Mouse (Mus musculus): ENCODE results near the gene Car3. TPM values are rescaled to one million over a fixed set of nuclear protein-coding genes. Genes with fewer than 3 reads are reported as not detected.
"Not testable (repeated sequence)": the region's sequence is repeated elsewhere in the genome, so short reads cannot be mapped to it uniquely, and the experiment has no call there.

Car3 gene
- 1,000 to 10,000 TPM in 1 of 2 experiments, 100 to 1,000 TPM in 1; 478 to 2,131 TPM for total RNA-seq (2021)
- long read RNA-seq, experiment 1, transcript Car3-202 (2 exons, 1,395 nt) = minor isoform, 9 of 1,540 reads
- long read RNA-seq, experiment 1, transcript Car3-201 (7 exons, 1,679 nt) = major isoform, 1,463 of 1,540 reads
- long read RNA-seq, experiment 1, partial matches to known transcripts = 47 of 1,540 reads
- long read RNA-seq, experiment 1, other reads (novel, unspliced or antisense) = 20 of 1,540 reads
- long read RNA-seq, experiment 2, transcript Car3-201 (7 exons, 1,679 nt) = major isoform, 7,183 of 7,564 reads
- long read RNA-seq, experiment 2, transcript Car3-202 (2 exons, 1,395 nt) = minor isoform, 9 of 7,564 reads
- long read RNA-seq, experiment 2, partial matches to known transcripts = 268 of 7,564 reads
- long read RNA-seq, experiment 2, other reads (novel, unspliced or antisense) = 100 of 7,564 reads

GRCm38 (mm10) chr3:14863022-14863711 is at the start of gene Car3:
Gene Car3 (plus strand): TSS chr3:14863512.
- intact Hi-C loops (cut with DNase I) = loop anchor here (5.0 kb wide), 1 partner anchor 71 kb away; no protein-coding TSS in a partner anchor
- DNase-seq = no peak

GRCm38 (mm10) chr3:14815396-14815795 is 47.9 kb upstream of the Car3 start:
- intact Hi-C loops (cut with DNase I) = not testable (repeated sequence)

GRCm38 (mm10) chr3:14819844-14820504 is 43.3 kb upstream of the Car3 start:
- intact Hi-C loops (cut with DNase I) = loop anchor here (5.0 kb wide), 1 partner anchor 138 kb away; no protein-coding TSS in a partner anchor
- no peak for DNase-seq

More at GRCm38 (mm10) chr3:14815396-14815795, 47.9 kb upstream of the Car3 start:
- DNase-seq = not testable (repeated sequence)

GRCm38 (mm10) chr3:14828896-14829295 is 34.4 kb upstream of the Car3 start:
- no peak for DNase-seq
- intact Hi-C loops (cut with DNase I) = no loop called here

GRCm38 (mm10) chr3:14831219-14831835 is 32.0 kb upstream of the Car3 start:
- intact Hi-C loops (cut with DNase I) = no loop called here

GRCm38 (mm10) chr3:14832766-14833165 is 30.5 kb upstream of the Car3 start:
- intact Hi-C loops (cut with DNase I) = no loop called here
- no peak for DNase-seq

More at GRCm38 (mm10) chr3:14831219-14831835, 32.0 kb upstream of the Car3 start:
- no peak for DNase-seq

GRCm38 (mm10) chr3:14838936-14839335 is 24.4 kb upstream of the Car3 start:
- intact Hi-C loops (cut with DNase I) = no loop called here
- no peak for DNase-seq

- intact Hi-C loops (cut with DNase I) = no loop called here
- DNase-seq = peak in 1 of 2 experiments; percentile 4
These were observed 23.7 kb upstream of the Car3 start for GRCm38 (mm10) chr3:14839466-14840118.

- DNase-seq = no peak
- intact Hi-C loops (cut with DNase I) = no loop called here
These were observed 14.6 kb upstream of the Car3 start for GRCm38 (mm10) chr3:14848587-14849254.

GRCm38 (mm10) chr3:14853966-14854365 is 9.3 kb upstream of the Car3 start:
- intact Hi-C loops (cut with DNase I) = no loop called here
- DNase-seq = no peak

GRCm38 (mm10) chr3:14854446-14854845 is 8.9 kb upstream of the Car3 start:
- no peak for DNase-seq
- intact Hi-C loops (cut with DNase I) = no loop called here

- no peak for DNase-seq
- intact Hi-C loops (cut with DNase I) = no loop called here
These were observed 5.4 kb upstream of the Car3 start for GRCm38 (mm10) chr3:14857874-14858273.

GRCm38 (mm10) chr3:14860291-14860690 is 3.0 kb upstream of the Car3 start:
- DNase-seq = peak; percentile 28 to 49
- intact Hi-C loops (cut with DNase I) = loop anchor here (5.0 kb wide), 1 partner anchor 68 kb away; no protein-coding TSS in a partner anchor

- no peak for DNase-seq
- intact Hi-C loops (cut with DNase I) = loop anchor here (5.0 kb wide), 1 partner anchor 69 kb away; no protein-coding TSS in a partner anchor
These were observed 2.1 kb upstream of the Car3 start for GRCm38 (mm10) chr3:14861165-14861564.

GRCm38 (mm10) chr3:14861787-14862186 is 1.5 kb upstream of the Car3 start:
- intact Hi-C loops (cut with DNase I) = loop anchor here (5.0 kb wide), 1 partner anchor 69 kb away; no protein-coding TSS in a partner anchor
- no peak for DNase-seq

GRCm38 (mm10) chr3:14862654-14863021 is 674 bp upstream of the Car3 start:
- intact Hi-C loops (cut with DNase I) = loop anchor here (5.0 kb wide), 1 partner anchor 70 kb away; no protein-coding TSS in a partner anchor
- no peak for DNase-seq

- DNase-seq = no peak
- intact Hi-C loops (cut with DNase I) = loop anchor here (5.0 kb wide), 1 partner anchor 72 kb away; no protein-coding TSS in a partner anchor
These were observed 610 bp downstream of the Car3 start for GRCm38 (mm10) chr3:14863922-14864321.

GRCm38 (mm10) chr3:14865941-14866340 is 2.6 kb downstream of the Car3 start:
- no peak for DNase-seq
- intact Hi-C loops (cut with DNase I) = no loop called here

- intact Hi-C loops (cut with DNase I) = loop anchor here (2.0 to 5.0 kb wide), 2 partner anchors 191 to 373 kb away; no protein-coding TSS in a partner anchor
- peak in 1 of 2 experiments; percentile 28 for DNase-seq
These were observed 6.5 kb downstream of the Car3 start for GRCm38 (mm10) chr3:14869779-14870178.

All from gastrocnemius, postnatal 36 days (tissue).